14 mouse cellular contexts compared by ENCODE assay signal in genomic region chr11:71747719-71748118, GRCm38 (mm10). TPM values are rescaled to one million over a fixed set of nuclear protein-coding genes. Genes with fewer than 3 reads are reported as not detected.
DNase-seq lines count a peak whose midpoint lies in the region; ATAC-seq lines count a peak whose summit lies in the region.
"Had no signal": no experiment of that assay in that cellular context is flagged by ENCODE, and none has a peak within 500 bp of the region (broad histone marks: within the 10 kb centered on the region; RNA-seq: fewer than 3 reads in every experiment).

No protein-coding gene starts in this region.

- H3K9me3 ChIP-seq in kidney, embryonic 15.5 days (replicated peaks) = no peaks in the 10 kb centered on the region
- no peaks in the 10 kb centered on the region for H3K9me3 ChIP-seq in kidney, embryonic 16.5 days (ENCODE audit: low read length)
- H3K9me3 ChIP-seq in heart, embryonic 16.5 days (replicated peaks; ENCODE audit: control insufficient read depth, low read length) = no peaks in the 10 kb centered on the region
- no peaks in the 10 kb centered on the region for H3K9me3 ChIP-seq in stomach, embryonic 16.5 days (replicated peaks; ENCODE audit: control insufficient read depth, low read length)
- no peaks in the 10 kb centered on the region for H3K9me3 ChIP-seq in forebrain, embryonic 11.5 days (ENCODE audit: control insufficient read depth, low read length)
- H3K9me3 ChIP-seq: embryonic facial prominence, embryonic 10.5 days; intestine, embryonic 15.5 days; limb, embryonic 13.5 days; neural tube, embryonic 13.5 days had no signal

- no peak overlapping the region for H3K9ac ChIP-seq in kidney, embryonic 15.5 days
- H3K9ac ChIP-seq in kidney, embryonic 16.5 days (replicated peaks; ENCODE audit: low read length) = no peak overlapping the region
- no peak overlapping the region for H3K9ac ChIP-seq in heart, embryonic 16.5 days (ENCODE audit: low read length)
- H3K9ac ChIP-seq in stomach, embryonic 16.5 days (ENCODE audit: low read length) = no peak overlapping the region
- H3K9ac ChIP-seq in forebrain, embryonic 11.5 days (ENCODE audit: low read length) = no peak overlapping the region
- H3K9ac ChIP-seq: intestine, embryonic 15.5 days; limb, embryonic 13.5 days; neural tube, embryonic 13.5 days had no signal

- peaks cover 36% of the 10 kb centered on the region for H3K27me3 ChIP-seq in kidney, embryonic 15.5 days
- H3K27me3 ChIP-seq in kidney, embryonic 16.5 days (ENCODE audit: insufficient read depth, low read length) = peaks cover 32% of the 10 kb centered on the region
- H3K27me3 ChIP-seq in heart, embryonic 16.5 days (ENCODE audit: control insufficient read depth, insufficient read depth, low read length) = peaks cover 29% of the 10 kb centered on the region
- peaks cover 30% of the 10 kb centered on the region for H3K27me3 ChIP-seq in stomach, embryonic 16.5 days (ENCODE audit: control insufficient read depth, insufficient read depth, low read length)
- H3K27me3 ChIP-seq in forebrain, embryonic 11.5 days (ENCODE audit: control insufficient read depth, insufficient read depth, low read length) = no peaks in the 10 kb centered on the region
- H3K27me3 ChIP-seq: neural tube, embryonic 13.5 days had no signal

- H3K4me3 ChIP-seq in kidney, embryonic 15.5 days (replicated peaks) = no peak overlapping the region
- no peak overlapping the region for H3K4me3 ChIP-seq in kidney, embryonic 16.5 days (ENCODE audit: low read length)
- no peak overlapping the region for H3K4me3 ChIP-seq in heart, embryonic 16.5 days (ENCODE audit: low read length)
- no peak overlapping the region for H3K4me3 ChIP-seq in stomach, embryonic 16.5 days (replicated peaks; ENCODE audit: low read length)
- no peak overlapping the region for H3K4me3 ChIP-seq in forebrain, embryonic 11.5 days (ENCODE audit: low read depth, low read length)
- H3K4me3 ChIP-seq: embryonic facial prominence, embryonic 10.5 days; intestine, embryonic 15.5 days; limb, embryonic 13.5 days; neural tube, embryonic 13.5 days had no signal

- peaks cover 8% of the 10 kb centered on the region for H3K4me1 ChIP-seq in kidney, embryonic 15.5 days
- peaks cover 15% of the 10 kb centered on the region; the same call in 1 of the 2 replicates for H3K4me1 ChIP-seq in kidney, embryonic 16.5 days (ENCODE audit: insufficient read depth, low read length)
- 0 out of 2 replicates have a peak, but pooled peaks cover 4% of the 10 kb centered on the region for H3K4me1 ChIP-seq in heart, embryonic 16.5 days (ENCODE audit: control insufficient read depth, insufficient read depth, low read length)
- no peaks in the 10 kb centered on the region for H3K4me1 ChIP-seq in stomach, embryonic 16.5 days (ENCODE audit: control insufficient read depth, insufficient read depth, low read length)
- H3K4me1 ChIP-seq in forebrain, embryonic 11.5 days (replicated peaks; ENCODE audit: control insufficient read depth, insufficient read depth, low read length) = peaks cover 10% of the 10 kb centered on the region

- H3K27ac ChIP-seq in kidney, embryonic 15.5 days = peak overlapping the region; percentile 51; the same call in 1 of the 2 replicates
- H3K27ac ChIP-seq in kidney, embryonic 16.5 days (ENCODE audit: low read length) = no peak overlapping the region
- peak overlapping the region; percentile 4 for H3K27ac ChIP-seq in heart, embryonic 16.5 days (ENCODE audit: low read length)
- H3K27ac ChIP-seq in stomach, embryonic 16.5 days (ENCODE audit: low read length) = no peak overlapping the region
- no peak overlapping the region for H3K27ac ChIP-seq in forebrain, embryonic 11.5 days (ENCODE audit: low read depth, low read length)
- H3K27ac ChIP-seq: embryonic facial prominence, embryonic 10.5 days; intestine, embryonic 15.5 days; limb, embryonic 13.5 days; macrophage; neural tube, embryonic 13.5 days had no signal

- H3K36me3 ChIP-seq in kidney, embryonic 15.5 days = no peaks in the 10 kb centered on the region
- no peaks in the 10 kb centered on the region for H3K36me3 ChIP-seq in kidney, embryonic 16.5 days (ENCODE audit: insufficient read depth, low read length)
- H3K36me3 ChIP-seq in heart, embryonic 16.5 days (ENCODE audit: control insufficient read depth, insufficient read depth) = no peaks in the 10 kb centered on the region
- no peaks in the 10 kb centered on the region for H3K36me3 ChIP-seq in stomach, embryonic 16.5 days (ENCODE audit: control insufficient read depth, insufficient read depth, low read length)
- no peaks in the 10 kb centered on the region for H3K36me3 ChIP-seq in forebrain, embryonic 11.5 days (ENCODE audit: control insufficient read depth, insufficient read depth, low read length)
- H3K36me3 ChIP-seq: embryonic facial prominence, embryonic 10.5 days; intestine, embryonic 15.5 days; limb, embryonic 13.5 days; neural tube, embryonic 13.5 days had no signal

- no peak for ATAC-seq in kidney, embryonic 15.5 days (replicated peaks; ENCODE audit: low FRiP score)
- ATAC-seq in kidney, embryonic 16.5 days (ENCODE audit: low FRiP score, low TSS enrichment) = no peak
- peak; percentile 57 for ATAC-seq in heart, embryonic 16.5 days (replicated peaks; ENCODE audit: extremely low read depth, insufficient read depth, low FRiP score)
- peak; percentile 19; the same call in 1 of the 2 replicates for ATAC-seq in stomach, embryonic 16.5 days (ENCODE audit: insufficient read depth, low FRiP score)
- ATAC-seq in forebrain, embryonic 11.5 days (replicated peaks; ENCODE audit: low FRiP score) = no peak
- ATAC-seq: intestine, embryonic 15.5 days had no signal

- peak; percentile 34 to 55 for DNase-seq in kidney, postnatal 4 days
- DNase-seq in right cerebral cortex, adult 2 months (ENCODE audit: low spot score in 2 of 2) = no peak
- no peak for DNase-seq in forebrain, embryonic 11.5 days (ENCODE audit: low spot score)
- DNase-seq: cerebellum, adult 2 months; right cerebral cortex, postnatal 14 days had no signal

- 69% methylated on average over 7 of the region's 7 CpGs for WGBS in kidney, embryonic 15.5 days
- WGBS in kidney, embryonic 16.5 days = 68% methylated on average over 7 of the region's 7 CpGs
- 59% methylated on average over 7 of the region's 7 CpGs for WGBS in heart, embryonic 16.5 days
- WGBS in stomach, embryonic 16.5 days = 79% methylated on average over 7 of the region's 7 CpGs
- 70% methylated on average over 7 of the region's 7 CpGs for WGBS in forebrain, embryonic 11.5 days

- no peak overlapping the region for H3K4me2 ChIP-seq in kidney, embryonic 15.5 days
- H3K4me2 ChIP-seq in kidney, embryonic 16.5 days (replicated peaks; ENCODE audit: low read depth, low read length) = no peak overlapping the region
- H3K4me2 ChIP-seq in heart, embryonic 16.5 days (ENCODE audit: low read depth, low read length) = no peak overlapping the region
- no peak overlapping the region for H3K4me2 ChIP-seq in stomach, embryonic 16.5 days (ENCODE audit: low read depth, low read length)
- H3K4me2 ChIP-seq in forebrain, embryonic 11.5 days (ENCODE audit: low read depth, low read length, severe bottlenecking) = no peak overlapping the region
- H3K4me2 ChIP-seq: intestine, embryonic 15.5 days; limb, embryonic 13.5 days; neural tube, embryonic 13.5 days had no signal

RNA-seq across cellular contexts. Expression of gene Wscd1, which starts 2.0 kb away (rescaled TPM):
- polyA plus RNA-seq in kidney, embryonic 15.5 days (2015; fragmentation: Nextera tagmentation; extraction: Ambion mirVana) = 13.7 and 14.5 TPM in 2 replicates
- 18.1 and 19.5 TPM in 2 replicates for polyA plus RNA-seq in kidney, embryonic 16.5 days (2015; fragmentation: Nextera tagmentation; extraction: Ambion mirVana)
- polyA plus RNA-seq in heart, embryonic 16.5 days (2015; fragmentation: Nextera tagmentation; extraction: Ambion mirVana) = 7.7 and 8.1 TPM in 2 replicates
- polyA plus RNA-seq in stomach, embryonic 16.5 days (2015; fragmentation: Nextera tagmentation; extraction: Ambion mirVana) = 2.6 and 3.5 TPM in 2 replicates
- 48.7 and 60.9 TPM in 2 replicates for polyA plus RNA-seq in forebrain, embryonic 11.5 days (2014; fragmentation: Nextera tagmentation; extraction: Ambion mirVana)
- polyA plus RNA-seq: macrophage had no signal

Comparison
In these comparisons a context has a peak if more than half of its experiments do, and no peak if none do; other contexts are left out.
1. H3K27ac ChIP-seq: peak in kidney, embryonic 15.5 days (single experiment) and heart, embryonic 16.5 days (single experiment); none in kidney, embryonic 16.5 days (single experiment), stomach, embryonic 16.5 days (single experiment) and forebrain, embryonic 11.5 days (single experiment).
2. ATAC-seq: peak in heart, embryonic 16.5 days (single experiment) and stomach, embryonic 16.5 days (single experiment); none in kidney, embryonic 15.5 days (single experiment), kidney, embryonic 16.5 days (single experiment) and forebrain, embryonic 11.5 days (single experiment).
3. DNase-seq: peak in kidney, postnatal 4 days (2 of 2); none in right cerebral cortex, adult 2 months (0 of 2) and forebrain, embryonic 11.5 days (single experiment).